Mouse (Mus musculus): ENCODE results near the gene Erich3.

Erich3 gene

GRCm38 (mm10) chr3:154673326-154673725 lies 9.7 kb downstream of the Erich3 start:
- peak; percentile 35 for DNase-seq (ENCODE audit: low spot score)

- no peak for DNase-seq (ENCODE audit: low spot score)
These were observed 18.9 kb downstream of the Erich3 start for GRCm38 (mm10) chr3:154682570-154682969.

GRCm38 (mm10) chr3:154683667-154684066 lies 20.0 kb downstream of the Erich3 start:
- no peak for DNase-seq (ENCODE audit: low spot score)

- no peak for DNase-seq (ENCODE audit: low spot score)
These were observed 26.6 kb downstream of the Erich3 start for GRCm38 (mm10) chr3:154690260-154690659.

GRCm38 (mm10) chr3:154691897-154692571 lies 28.4 kb downstream of the Erich3 start:
- peak; percentile 57 for DNase-seq (ENCODE audit: low spot score)

- DNase-seq (ENCODE audit: low spot score) = peak; percentile 22
These were observed 28.9 kb downstream of the Erich3 start for GRCm38 (mm10) chr3:154692572-154692922.

GRCm38 (mm10) chr3:154693902-154694301 lies 30.2 kb downstream of the Erich3 start:
- DNase-seq (ENCODE audit: low spot score) = no peak

- DNase-seq (ENCODE audit: low spot score) = no peak
These were observed 33.0 kb downstream of the Erich3 start for GRCm38 (mm10) chr3:154696611-154697010.

- peak; percentile 11 for DNase-seq (ENCODE audit: low spot score)
These were observed 35.2 kb downstream of the Erich3 start for GRCm38 (mm10) chr3:154698907-154699306.

GRCm38 (mm10) chr3:154700296-154700695 lies 36.6 kb downstream of the Erich3 start:
- no peak for DNase-seq (ENCODE audit: low spot score)

- peak; percentile 14 for DNase-seq (ENCODE audit: low spot score)
These were observed 37.1 kb downstream of the Erich3 start for GRCm38 (mm10) chr3:154700735-154701134.

GRCm38 (mm10) chr3:154704755-154705154 lies 41.1 kb downstream of the Erich3 start:
- DNase-seq (ENCODE audit: low spot score) = no peak

- DNase-seq (ENCODE audit: low spot score) = no peak
These were observed 44.5 kb downstream of the Erich3 start for GRCm38 (mm10) chr3:154708150-154708549.

GRCm38 (mm10) chr3:154723198-154723597 lies 59.5 kb downstream of the Erich3 start:
- DNase-seq (ENCODE audit: low spot score) = no peak

- no peak for DNase-seq (ENCODE audit: low spot score)
These were observed 67.8 kb downstream of the Erich3 start for GRCm38 (mm10) chr3:154731431-154731830.

GRCm38 (mm10) chr3:154741496-154741895 lies 77.8 kb downstream of the Erich3 start:
- no peak for DNase-seq (ENCODE audit: low spot score)

GRCm38 (mm10) chr3:154742927-154743326 lies 79.3 kb downstream of the Erich3 start:
- no peak for DNase-seq (ENCODE audit: low spot score)

GRCm38 (mm10) chr3:154744317-154744716 lies 80.7 kb downstream of the Erich3 start:
- DNase-seq (ENCODE audit: low spot score) = no peak

GRCm38 (mm10) chr3:154754505-154754904 lies 90.8 kb downstream of the Erich3 start:
- no peak for DNase-seq (ENCODE audit: low spot score)

GRCm38 (mm10) chr3:154755225-154755624 lies 91.6 kb downstream of the Erich3 start:
- no peak for DNase-seq (ENCODE audit: low spot score)

GRCm38 (mm10) chr3:154758089-154758488 lies 94.4 kb downstream of the Erich3 start:
- DNase-seq (ENCODE audit: low spot score) = no peak

GRCm38 (mm10) chr3:154761108-154761507 lies 97.4 kb downstream of the Erich3 start:
- no peak for DNase-seq (ENCODE audit: low spot score)

GRCm38 (mm10) chr3:154763374-154763773 lies 99.7 kb downstream of the Erich3 start:
- DNase-seq (ENCODE audit: low spot score) = no peak

- no peak for DNase-seq (ENCODE audit: low spot score)
These were observed 100.5 kb downstream of the Erich3 start for GRCm38 (mm10) chr3:154764115-154764514.

Data from embryo, embryonic 10.5 days (tissue).